Mouse (Mus musculus): ENCODE results near the gene Olfr1044.
"Not testable (repeated sequence)": the region's sequence is repeated elsewhere in the genome, so short reads cannot be mapped to it uniquely, and the experiment has no call there.

Gene Olfr1044

DNA sequence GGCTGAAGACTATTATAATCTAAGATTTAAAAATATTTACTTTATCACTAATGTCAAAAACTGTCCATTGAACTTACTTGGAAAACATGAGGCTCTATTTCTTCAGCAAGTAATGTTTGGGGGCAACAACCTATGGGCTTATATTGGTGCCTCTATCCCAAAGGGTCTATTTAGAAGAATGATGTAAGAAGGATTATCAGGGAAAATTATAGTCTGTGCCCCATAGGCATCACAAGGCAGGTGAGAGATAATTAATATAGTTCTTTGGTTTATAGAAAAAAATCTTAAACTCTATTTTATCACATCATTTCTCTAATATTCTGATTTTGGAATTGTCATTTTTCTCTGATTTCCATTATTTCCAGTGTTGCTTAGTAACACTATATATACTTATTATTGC, at the start of gene Olfr1044:
Gene Olfr1044, minus strand, starts transcription at position 101 of the 400 bp plus-strand sequence.
- DNase-seq (ENCODE audit: low read depth, low spot score): no peak

DNA sequence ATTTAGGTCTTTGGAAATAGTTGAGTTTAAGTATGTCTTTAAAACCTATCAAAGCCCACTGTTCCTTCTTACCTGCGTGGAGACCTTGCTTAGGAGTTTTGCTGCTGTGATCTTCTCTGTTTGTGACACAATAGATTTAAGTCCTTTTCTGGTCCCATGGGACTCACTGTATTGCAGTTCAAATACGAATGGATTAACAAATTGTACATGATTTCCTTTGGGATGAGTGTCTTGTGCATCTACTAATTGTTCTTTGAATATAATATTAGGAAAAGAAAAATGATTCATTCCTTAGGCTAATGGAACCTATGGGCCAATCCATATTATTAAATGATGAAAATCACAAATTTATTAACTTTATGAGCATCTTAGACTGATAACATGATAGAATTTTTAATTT, 41.6 kb upstream of the Olfr1044 start, which contains the start of gene Olfr1046:
Gene Olfr1046, minus strand, starts transcription at position 101 of the 400 bp plus-strand sequence.
- no peak for DNase-seq (ENCODE audit: low read depth, low spot score)

DNA sequence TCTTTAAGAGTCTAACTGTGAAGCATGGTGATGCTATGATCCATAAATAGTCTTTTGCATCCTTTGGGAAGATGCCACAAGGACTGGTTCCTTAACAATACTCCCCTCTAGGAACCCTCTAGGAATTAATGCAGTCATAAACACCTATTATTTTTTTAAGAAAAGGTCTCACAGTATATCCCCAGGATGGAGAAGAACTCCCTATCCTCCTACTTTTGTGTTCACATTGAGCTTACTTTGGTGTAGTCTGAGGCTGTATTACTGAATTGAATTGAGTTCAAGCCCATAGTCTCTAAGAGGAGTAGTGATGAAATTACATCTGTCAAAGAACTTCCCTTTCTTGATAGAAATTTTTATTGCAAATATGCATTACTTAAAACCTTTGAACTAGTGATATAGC, 25.3 kb upstream of the Olfr1044 start, which contains the start of gene Olfr1045:
Gene Olfr1045, minus strand, starts transcription at position 101 of the 400 bp plus-strand sequence.
- DNase-seq (ENCODE audit: low read depth, low spot score): no peak

DNA sequence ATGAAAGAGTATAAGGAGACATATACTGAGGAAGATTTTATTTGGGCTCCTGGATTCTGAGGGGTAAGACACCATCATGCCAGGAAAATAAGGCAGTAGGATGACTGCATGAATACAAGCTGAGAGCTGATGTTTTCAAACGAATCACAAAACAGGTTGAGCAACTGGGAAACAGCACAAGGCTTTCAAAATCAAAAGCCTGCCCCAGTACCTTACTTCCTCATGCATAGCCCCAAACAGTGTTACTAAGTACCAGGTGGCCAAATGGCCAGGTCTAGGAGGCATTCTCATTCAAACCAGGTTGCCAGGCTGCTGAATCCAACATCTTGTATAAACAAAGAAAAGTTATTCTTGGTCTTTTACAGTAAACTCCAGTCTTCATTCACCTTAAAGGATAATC, 18.2 kb upstream of the Olfr1044 start:
- no peak for DNase-seq (ENCODE audit: low read depth, low spot score)

DNA sequence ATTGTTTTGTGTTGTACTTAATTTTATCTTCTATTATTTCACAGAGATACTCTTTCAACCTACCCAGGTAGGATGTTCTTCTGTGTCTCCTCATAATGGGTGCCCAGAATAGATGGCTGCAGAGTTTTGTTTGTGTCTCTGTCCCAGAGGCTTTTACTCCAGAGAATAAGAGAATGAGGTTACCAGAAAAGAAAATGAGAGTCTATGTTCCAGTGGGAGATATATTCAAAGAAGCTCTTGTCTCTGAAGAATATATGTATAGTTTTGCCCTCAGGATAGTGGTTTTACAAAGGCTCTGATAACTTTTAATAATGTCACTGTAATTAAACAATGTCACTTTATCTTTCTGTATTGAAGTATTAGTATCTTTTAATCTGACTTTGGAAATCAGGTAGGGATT, 8.0 kb upstream of the Olfr1044 start, which contains the start of gene Olfr52:
Gene Olfr52, minus strand, starts transcription at position 101 of the 400 bp plus-strand sequence.
- DNase-seq (ENCODE audit: low read depth, low spot score): no peak

DNA sequence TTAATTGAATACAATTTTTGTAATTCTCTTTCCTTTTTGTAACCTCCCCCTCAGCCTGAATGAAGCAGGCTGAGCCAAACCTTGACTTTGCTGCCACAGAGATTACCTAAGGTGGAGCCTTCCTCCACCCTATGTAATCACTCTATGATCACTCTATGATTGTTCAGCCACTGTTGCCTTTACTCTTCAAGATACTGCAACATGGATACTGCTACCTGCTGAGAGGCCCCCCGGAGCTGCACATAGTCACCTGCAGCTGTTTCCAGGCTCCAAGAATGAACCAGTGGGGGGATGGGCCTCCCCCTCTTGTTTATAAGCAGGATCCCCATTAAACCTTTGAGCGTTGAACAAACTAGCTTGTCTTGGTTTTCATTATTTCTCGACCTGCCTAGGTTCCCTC, 2.3 kb upstream of the Olfr1044 start:
- no peak for DNase-seq (ENCODE audit: low read depth, low spot score)

DNA sequence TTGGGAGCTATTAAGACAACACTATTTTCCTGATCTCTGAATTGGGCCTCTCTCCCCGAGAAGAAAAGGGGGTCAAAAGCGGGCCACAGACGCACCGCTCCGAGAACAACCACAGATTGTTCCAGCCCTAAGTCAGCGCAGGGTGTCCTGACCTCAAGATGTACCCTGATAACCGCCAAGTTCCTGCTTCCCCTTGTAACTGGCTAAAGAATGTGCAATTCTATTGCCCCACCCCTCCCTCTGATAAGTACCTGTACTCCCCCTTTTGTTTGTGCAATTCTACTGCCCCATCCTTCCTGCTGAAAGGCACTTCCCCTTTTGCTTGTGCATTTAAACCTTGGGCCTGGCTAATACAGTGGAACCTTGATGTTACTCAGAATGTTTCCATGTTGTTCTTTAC, 2.2 kb downstream of the Olfr1044 start:
- DNase-seq (ENCODE audit: low read depth, low spot score): not testable (repeated sequence)

DNA sequence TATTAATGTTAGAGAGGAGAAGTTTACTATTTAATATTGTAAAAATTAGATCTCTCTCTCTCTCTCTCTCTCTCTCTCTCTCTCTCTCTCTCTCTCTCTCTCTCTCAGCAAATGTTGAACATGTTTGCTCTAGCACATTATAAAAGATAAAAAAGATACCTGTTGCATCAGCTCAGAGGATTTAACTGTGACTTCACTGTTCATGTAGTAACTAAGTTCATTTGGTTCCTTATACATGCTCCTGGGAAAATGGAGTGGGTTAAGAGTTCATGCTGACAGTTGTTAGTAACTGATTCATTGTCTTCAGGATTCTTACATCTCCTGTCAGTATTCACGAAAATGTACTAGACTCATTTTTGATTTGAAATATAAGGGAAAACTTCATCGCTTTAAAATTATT, 10.2 kb downstream of the Olfr1044 start, which contains the start of gene Olfr1043:
Gene Olfr1043, minus strand, starts transcription at position 101 of the 400 bp plus-strand sequence.
- DNase-seq (ENCODE audit: low read depth, low spot score): no peak

DNA sequence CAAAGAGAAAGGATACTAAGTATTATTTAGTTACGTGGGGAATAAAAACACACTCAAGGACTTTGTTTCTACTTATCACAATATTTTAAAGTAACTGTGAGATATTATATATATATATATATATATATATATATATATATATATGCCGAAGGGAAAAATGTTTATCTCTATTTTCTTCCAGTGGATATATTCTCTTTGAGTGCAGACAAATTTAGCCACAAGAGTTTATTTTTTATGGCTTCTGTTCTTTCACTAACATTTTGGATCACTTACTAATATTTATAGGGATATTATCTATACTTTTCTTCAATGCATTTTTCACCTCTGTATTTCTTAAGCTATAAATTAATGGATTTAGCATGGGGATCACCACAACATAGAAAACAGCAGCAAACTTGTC, 15.9 kb downstream of the Olfr1044 start, which contains the start of gene Olfr1042:
Gene Olfr1042, minus strand, starts transcription at position 101 of the 400 bp plus-strand sequence.
- DNase-seq (ENCODE audit: low read depth, low spot score): no peak

DNA sequence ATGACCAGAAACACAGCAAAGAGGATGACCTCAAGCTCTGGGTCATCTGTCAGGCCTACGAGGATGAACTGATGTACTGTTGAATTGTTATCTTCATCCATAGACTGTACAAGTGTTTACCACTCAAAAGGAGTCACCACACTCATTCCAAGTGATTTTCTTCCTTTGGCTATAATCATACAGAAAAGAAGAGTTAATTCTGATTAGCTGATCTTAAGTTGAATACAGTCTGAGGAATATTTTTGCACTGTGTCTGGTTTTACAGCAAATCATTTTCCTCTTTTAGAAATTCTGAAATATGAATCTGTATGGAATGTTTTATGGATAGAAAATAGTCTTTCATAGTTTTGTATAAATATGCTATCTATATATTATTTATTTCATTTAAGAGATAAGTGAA, 31.0 kb downstream of the Olfr1044 start, which contains the start of gene Olfr1040:
Gene Olfr1040, minus strand, starts transcription at position 101 of the 400 bp plus-strand sequence.
- no peak for DNase-seq (ENCODE audit: low read depth, low spot score)

DNA sequence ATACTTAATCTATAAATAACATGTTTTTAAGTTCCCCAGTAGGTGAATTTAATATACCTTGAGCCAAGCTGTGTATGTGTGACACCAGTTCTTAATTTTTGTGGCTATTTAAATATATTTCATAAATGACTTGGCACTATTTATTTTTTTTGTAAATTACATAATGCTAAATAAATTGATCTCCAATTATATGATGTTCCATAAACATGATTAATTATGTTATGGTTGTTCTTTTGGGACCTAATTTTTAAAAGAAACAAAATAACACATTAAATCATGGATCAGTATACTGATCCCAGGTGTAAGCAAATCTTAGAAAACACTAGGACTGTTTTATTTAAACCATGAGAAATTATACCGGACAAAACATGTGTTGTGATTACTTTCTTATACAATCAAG, 41.8 kb downstream of the Olfr1044 start, which contains the start of gene Olfr1039:
Gene Olfr1039, minus strand, starts transcription at position 101 of the 400 bp plus-strand sequence.
- DNase-seq (ENCODE audit: low read depth, low spot score): no peak
